Mouse (Mus musculus): ENCODE results near the gene Hvcn1. TPM values are rescaled to one million over a fixed set of nuclear protein-coding genes. Genes with fewer than 3 reads are reported as not detected.

Gene Hvcn1
- 4.7 and 6.7 TPM in 2 replicates for polyA plus RNA-seq (2014; fragmentation: Nextera tagmentation; extraction: Ambion mirVana)

GRCm38 (mm10) chr5:122206475-122206874 lies at the start of gene Hvcn1:
Gene Hvcn1, plus strand, starts transcription at chr5:122206804.
- no peak within 1 kb of the TSS for H3K4me3 ChIP-seq (ENCODE audit: low read depth, low read length)
- WGBS = 76% methylated on average over 4 of the region's 4 CpGs
- ATAC-seq (replicated peaks; ENCODE audit: low FRiP score, low TSS enrichment, low read depth) = no peak

GRCm38 (mm10) chr5:122157827-122158381 lies 48.7 kb upstream of the Hvcn1 start, which contains the start of gene Ppp1cc:
Gene Ppp1cc, plus strand, starts transcription at chr5:122158278.
- H3K27ac ChIP-seq (ENCODE audit: low read depth) = peak within 1 kb of the TSS; percentile 81
- peak within 1 kb of the TSS; percentile 100 for H3K4me3 ChIP-seq (ENCODE audit: low read depth, low read length)
- peak within 1 kb of the TSS; percentile 98 for H3K9ac ChIP-seq (ENCODE audit: low read length)
- ATAC-seq (replicated peaks; ENCODE audit: low FRiP score, low TSS enrichment, low read depth) (peak; percentile 95), DNase-seq (ENCODE audit: low spot score) (peak; percentile 98)
- H3K4me1 ChIP-seq (replicated peaks; ENCODE audit: control insufficient read depth, insufficient read depth, low read length) = peaks cover 46% of the 10 kb centered on the region
- H3K27me3 ChIP-seq (replicated peaks; ENCODE audit: control insufficient read depth, insufficient read depth, low read length) = no peaks in the 10 kb centered on the region
- peak within 1 kb of the TSS; percentile 81 for H3K4me2 ChIP-seq (ENCODE audit: low read length)
- peaks cover 21% of the 10 kb centered on the region for H3K36me3 ChIP-seq (ENCODE audit: control insufficient read depth, insufficient read depth, low read length)
- no peaks in the 10 kb centered on the region for H3K9me3 ChIP-seq (ENCODE audit: control insufficient read depth, low read length)
- WGBS = 1% methylated on average over 54 of the region's 54 CpGs

More at GRCm38 (mm10) chr5:122206475-122206874, at the start of gene Hvcn1:
- H3K27me3 ChIP-seq (replicated peaks; ENCODE audit: control insufficient read depth, insufficient read depth, low read length) = no peaks in the 10 kb centered on the region
- no peak within 1 kb of the TSS for H3K4me2 ChIP-seq (ENCODE audit: low read length)
- DNase-seq (ENCODE audit: low spot score) = no peak
- H3K4me1 ChIP-seq (replicated peaks; ENCODE audit: control insufficient read depth, insufficient read depth, low read length) = peaks cover 7% of the 10 kb centered on the region; the same call in 1 of the 2 replicates
- no peaks in the 10 kb centered on the region for H3K9me3 ChIP-seq (ENCODE audit: control insufficient read depth, low read length)
- no peak within 1 kb of the TSS for H3K27ac ChIP-seq (ENCODE audit: low read depth)
- H3K9ac ChIP-seq (ENCODE audit: low read length) = no peak within 1 kb of the TSS
- H3K36me3 ChIP-seq (ENCODE audit: control insufficient read depth, insufficient read depth, low read length) = no peaks in the 10 kb centered on the region

GRCm38 (mm10) chr5:122158557-122159515 lies 47.8 kb upstream of the Hvcn1 start:
- Histone ChIP-seq H3K4me3 (ENCODE audit: low read depth, low read length) (peak overlapping the region; percentile 100), H3K27me3 (replicated peaks; ENCODE audit: control insufficient read depth, insufficient read depth, low read length) (no peaks in the 10 kb centered on the region), H3K27ac (ENCODE audit: low read depth) (peak overlapping the region; percentile 73), H3K36me3 (ENCODE audit: control insufficient read depth, insufficient read depth, low read length) (peaks cover 30% of the 10 kb centered on the region), H3K9ac (ENCODE audit: low read length) (peak overlapping the region; percentile 98), H3K9me3 (ENCODE audit: control insufficient read depth, low read length) (no peaks in the 10 kb centered on the region), H3K4me1 (replicated peaks; ENCODE audit: control insufficient read depth, insufficient read depth, low read length) (peaks cover 51% of the 10 kb centered on the region), H3K4me2 (ENCODE audit: low read length) (peak overlapping the region; percentile 81)
- ATAC-seq (replicated peaks; ENCODE audit: low FRiP score, low TSS enrichment, low read depth) (peak; percentile 17; the same call in 1 of the 2 replicates), DNase-seq (ENCODE audit: low spot score) (peak; percentile 69)
- WGBS = 1% methylated on average over 42 of the region's 42 CpGs

- no peak for ATAC-seq (replicated peaks; ENCODE audit: low FRiP score, low TSS enrichment, low read depth)
- Histone ChIP-seq H3K36me3 (ENCODE audit: control insufficient read depth, insufficient read depth, low read length) (peaks cover 71% of the 10 kb centered on the region), H3K4me1 (replicated peaks; ENCODE audit: control insufficient read depth, insufficient read depth, low read length) (peaks cover 42% of the 10 kb centered on the region), H3K9ac (ENCODE audit: low read length) (no peak overlapping the region), H3K4me3 (ENCODE audit: low read depth, low read length) (no peak overlapping the region), H3K27ac (ENCODE audit: low read depth) (no peak overlapping the region), H3K4me2 (ENCODE audit: low read length) (no peak overlapping the region), H3K27me3 (replicated peaks; ENCODE audit: control insufficient read depth, insufficient read depth, low read length) (no peaks in the 10 kb centered on the region), H3K9me3 (ENCODE audit: control insufficient read depth, low read length) (no peaks in the 10 kb centered on the region)
- no peak for DNase-seq (ENCODE audit: low spot score)
- 52% methylated on average over 6 of the region's 6 CpGs for WGBS
Observed at GRCm38 (mm10) chr5:122163194-122163593, 43.4 kb upstream of the Hvcn1 start.

- Histone ChIP-seq H3K36me3 (ENCODE audit: control insufficient read depth, insufficient read depth, low read length) (peaks cover 80% of the 10 kb centered on the region), H3K4me3 (ENCODE audit: low read depth, low read length) (no peak overlapping the region), H3K27me3 (replicated peaks; ENCODE audit: control insufficient read depth, insufficient read depth, low read length) (no peaks in the 10 kb centered on the region), H3K9me3 (ENCODE audit: control insufficient read depth, low read length) (no peaks in the 10 kb centered on the region), H3K4me2 (ENCODE audit: low read length) (no peak overlapping the region), H3K4me1 (replicated peaks; ENCODE audit: control insufficient read depth, insufficient read depth, low read length) (peaks cover 42% of the 10 kb centered on the region), H3K9ac (ENCODE audit: low read length) (no peak overlapping the region), H3K27ac (ENCODE audit: low read depth) (no peak overlapping the region)
- ATAC-seq (replicated peaks; ENCODE audit: low FRiP score, low TSS enrichment, low read depth) = no peak
- DNase-seq (ENCODE audit: low spot score) = no peak
- WGBS = 72% methylated on average over 3 of the region's 3 CpGs
Observed at GRCm38 (mm10) chr5:122164011-122164410, 42.6 kb upstream of the Hvcn1 start.

- H3K4me2 ChIP-seq (ENCODE audit: low read length) = no peak overlapping the region
- peaks cover 93% of the 10 kb centered on the region for H3K36me3 ChIP-seq (ENCODE audit: control insufficient read depth, insufficient read depth, low read length)
- H3K9me3 ChIP-seq (ENCODE audit: control insufficient read depth, low read length) = no peaks in the 10 kb centered on the region
- no peak for ATAC-seq (replicated peaks; ENCODE audit: low FRiP score, low TSS enrichment, low read depth)
- no peaks in the 10 kb centered on the region for H3K27me3 ChIP-seq (replicated peaks; ENCODE audit: control insufficient read depth, insufficient read depth, low read length)
- peaks cover 33% of the 10 kb centered on the region for H3K4me1 ChIP-seq (replicated peaks; ENCODE audit: control insufficient read depth, insufficient read depth, low read length)
- DNase-seq (ENCODE audit: low spot score) = no peak
- 64% methylated on average over 6 of the region's 6 CpGs for WGBS
- H3K27ac ChIP-seq (ENCODE audit: low read depth) = no peak overlapping the region
- no peak overlapping the region for H3K4me3 ChIP-seq (ENCODE audit: low read depth, low read length)
- no peak overlapping the region for H3K9ac ChIP-seq (ENCODE audit: low read length)
Observed at GRCm38 (mm10) chr5:122165233-122165915, 41.2 kb upstream of the Hvcn1 start.

GRCm38 (mm10) chr5:122166636-122167161 lies 39.9 kb upstream of the Hvcn1 start:
- no peak for ATAC-seq (replicated peaks; ENCODE audit: low FRiP score, low TSS enrichment, low read depth)
- Histone ChIP-seq H3K9ac (ENCODE audit: low read length) (no peak overlapping the region), H3K4me2 (ENCODE audit: low read length) (no peak overlapping the region), H3K4me3 (ENCODE audit: low read depth, low read length) (no peak overlapping the region), H3K27me3 (replicated peaks; ENCODE audit: control insufficient read depth, insufficient read depth, low read length) (no peaks in the 10 kb centered on the region), H3K36me3 (ENCODE audit: control insufficient read depth, insufficient read depth, low read length) (peaks cover 95% of the 10 kb centered on the region), H3K27ac (ENCODE audit: low read depth) (no peak overlapping the region), H3K9me3 (ENCODE audit: control insufficient read depth, low read length) (no peaks in the 10 kb centered on the region), H3K4me1 (replicated peaks; ENCODE audit: control insufficient read depth, insufficient read depth, low read length) (peaks cover 20% of the 10 kb centered on the region)
- 72% methylated on average over 8 of the region's 8 CpGs for WGBS
- DNase-seq (ENCODE audit: low spot score) = no peak

- WGBS = 91% methylated on average over 14 of the region's 14 CpGs
- Histone ChIP-seq H3K4me2 (ENCODE audit: low read length) (no peak overlapping the region), H3K36me3 (ENCODE audit: control insufficient read depth, insufficient read depth, low read length) (peaks cover 98% of the 10 kb centered on the region), H3K27ac (ENCODE audit: low read depth) (no peak overlapping the region), H3K4me1 (replicated peaks; ENCODE audit: control insufficient read depth, insufficient read depth, low read length) (peaks cover 4% of the 10 kb centered on the region), H3K27me3 (replicated peaks; ENCODE audit: control insufficient read depth, insufficient read depth, low read length) (no peaks in the 10 kb centered on the region), H3K9me3 (ENCODE audit: control insufficient read depth, low read length) (no peaks in the 10 kb centered on the region), H3K4me3 (ENCODE audit: low read depth, low read length) (no peak overlapping the region), H3K9ac (ENCODE audit: low read length) (no peak overlapping the region)
- DNase-seq (ENCODE audit: low spot score) = no peak
- no peak for ATAC-seq (replicated peaks; ENCODE audit: low FRiP score, low TSS enrichment, low read depth)
Observed at GRCm38 (mm10) chr5:122168344-122169069, 38.1 kb upstream of the Hvcn1 start.
